Mouse (Mus musculus) hindbrain, postnatal 0 days (tissue): Measurements from ENCODE around the gene Dock4. TPM values are rescaled to one million over a fixed set of nuclear protein-coding genes. Genes with fewer than 3 reads are reported as not detected.
A peak's percentile ranks its signal among the peaks of the same experiment; 100 is the strongest.

ENCODE experiments used
- ATAC-seq: fragments of 200-750 bp; cut with Nextera tagmentation; 2 replicates; pipeline ENCODE4 v1.8.0; 2017; ENCODE audit warnings: mild to moderate bottlenecking, moderate TSS enrichment, moderate library complexity
- DNase-seq: peaks from one replicate; pipeline ENCODE4 v3.0.0-alpha.2; 2015; ENCODE audit warnings: low spot score
- H3K27ac ChIP-seq: fragments of 300-500 bp; sonication (generic); 2 replicates; pipeline ENCODE4 v1.5.1; 2014; ENCODE audit warnings: mild to moderate bottlenecking
- H3K27me3 ChIP-seq: fragments of 300-500 bp; sonication (generic); 2 replicates; pipeline ENCODE4 v1.6.1; 2014; ENCODE audit warnings: low read length, mixed read lengths; ENCODE audit not compliant: insufficient read depth
- H3K36me3 ChIP-seq: fragments of 300-500 bp; sonication (generic); 2 replicates; pipeline ENCODE4 v1.6.1; 2014; ENCODE audit warnings: low read length, mixed read lengths; ENCODE audit not compliant: insufficient read depth
- H3K4me1 ChIP-seq: fragments of 300-500 bp; sonication (generic); 2 replicates; pipeline ENCODE4 v1.6.1; 2014; ENCODE audit warnings: antibody characterized with exemption, low read length, mixed read lengths; ENCODE audit not compliant: insufficient read depth
- H3K4me2 ChIP-seq: fragments of 300-500 bp; sonication (generic); 2 replicates; pipeline ENCODE4 v1.6.1; 2014; ENCODE audit warnings: low read depth, mild to moderate bottlenecking, low read length, moderate library complexity, mixed read lengths
- H3K4me3 ChIP-seq: fragments of 300-500 bp; sonication (generic); 2 replicates; pipeline ENCODE4 v1.5.1; 2014; ENCODE audit warnings: low read length
- H3K9ac ChIP-seq: fragments of 300-500 bp; sonication (generic); replicated peaks from 2 replicates; pipeline ENCODE4 v1.6.1; 2014; ENCODE audit warnings: mild to moderate bottlenecking, low read length, moderate library complexity, mixed read lengths
- H3K9me3 ChIP-seq: fragments of 300-500 bp; sonication (generic); 2 replicates; pipeline ENCODE4 v1.6.1; 2016; ENCODE audit warnings: low read length, mixed read lengths
- CTCF ChIP-seq: IDR thresholded peaks from 2 replicates; pipeline ENCODE4 v1.5.1; 2016; ENCODE audit warnings: antibody characterized with exemption, control low read depth, low read depth
- WGBS: fragments of 180-500 bp; shearing (Covaris S2); extraction: QIAGEN DNeasy Blood & Tissue Kit; methylation state at CpG from one replicate; pipeline ENCODE4 v1.1.7; 2014; 5-methylcytosine and 5-hydroxymethylcytosine counted together
- polyA plus RNA-seq: library from polyadenylated mRNA; unstranded; fragments of >200 nt; fragmentation: Nextera tagmentation; extraction: Ambion mirVana; gene quantifications from 2 replicates; pipeline ENCODE4 v1.2.1, GENCODE M21; 2015
- total RNA-seq: library from RNA; depleted of rRNA; stranded (reverse); fragments of >200 nt; gene quantifications from 2 replicates; pipeline ENCODE4 v1.2.3, GENCODE M21; 2014

Dock4 gene
- total and polyA plus RNA-seq, 2 experiments from 2014 or later, result 16.7 to 30.7 TPM

- Histone ChIP-seq H3K4me3 (no peak overlapping the region), H3K36me3 (no peaks in the 10 kb centered on the region), H3K9me3 (no peaks in the 10 kb centered on the region), H3K4me2 (no peak overlapping the region), H3K27me3 (no peaks in the 10 kb centered on the region), H3K4me1 (peaks cover 21% of the 10 kb centered on the region), H3K27ac (no peak overlapping the region), H3K9ac (no peak overlapping the region)
- no peak for TF ChIP-seq CTCF
- DNase-seq (no peak), ATAC-seq (no peak)
- WGBS, result 64% methylated on average over 11 of the region's 11 CpGs
Observed at GRCm38 (mm10) chr12:40496387-40496786, 50.6 kb downstream of the Dock4 start.

DNA sequence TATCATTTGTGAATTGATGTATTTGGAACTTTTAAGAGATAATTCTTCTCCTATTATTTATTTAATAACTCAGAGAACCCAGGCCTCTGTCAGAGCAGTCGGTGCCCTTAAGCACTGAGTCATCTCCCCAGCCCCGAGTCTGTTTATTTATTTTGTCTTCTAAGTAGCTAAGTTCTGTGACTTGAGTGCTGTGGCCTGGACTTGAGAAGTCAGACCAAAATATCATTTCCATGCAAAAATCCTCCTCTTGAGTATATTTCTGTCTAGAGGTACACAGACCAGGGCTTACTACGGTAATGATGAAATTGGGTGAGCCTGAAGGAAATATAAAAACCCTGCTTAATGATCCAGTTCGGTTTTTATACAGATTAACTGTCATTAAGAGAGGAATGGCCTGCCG lies 52.1 kb downstream of the Dock4 start:
- Histone ChIP-seq H3K4me2 (no peak overlapping the region), H3K9ac (no peak overlapping the region), H3K9me3 (no peaks in the 10 kb centered on the region), H3K27ac (0 out of 2 replicates have a peak overlapping the region, but pooled peaks have one; percentile 37), H3K4me3 (no peak overlapping the region), H3K27me3 (no peaks in the 10 kb centered on the region), H3K36me3 (no peaks in the 10 kb centered on the region), H3K4me1 (peaks cover 19% of the 10 kb centered on the region)
- no peak for TF ChIP-seq CTCF
- no peak for ATAC-seq
- DNase-seq, result no peak
- WGBS, result 71% methylated on average over 5 of the region's 5 CpGs

- no peak overlapping the region for H3K4me3 ChIP-seq
- ATAC-seq (no peak), DNase-seq (no peak)
- WGBS, result 48% methylated on average over 7 of the region's 7 CpGs
- H3K27ac ChIP-seq, result peak overlapping the region; percentile 37; the same call in 1 of the 2 replicates
- H3K27me3 ChIP-seq, result no peaks in the 10 kb centered on the region
- no peak for TF ChIP-seq CTCF
- no peaks in the 10 kb centered on the region for H3K9me3 ChIP-seq
- H3K4me1 ChIP-seq, result peaks cover 19% of the 10 kb centered on the region
- no peak overlapping the region for H3K9ac ChIP-seq
- no peaks in the 10 kb centered on the region for H3K36me3 ChIP-seq
- H3K4me2 ChIP-seq, result no peak overlapping the region
Observed at GRCm38 (mm10) chr12:40498250-40498671, 52.5 kb downstream of the Dock4 start.

DNA sequence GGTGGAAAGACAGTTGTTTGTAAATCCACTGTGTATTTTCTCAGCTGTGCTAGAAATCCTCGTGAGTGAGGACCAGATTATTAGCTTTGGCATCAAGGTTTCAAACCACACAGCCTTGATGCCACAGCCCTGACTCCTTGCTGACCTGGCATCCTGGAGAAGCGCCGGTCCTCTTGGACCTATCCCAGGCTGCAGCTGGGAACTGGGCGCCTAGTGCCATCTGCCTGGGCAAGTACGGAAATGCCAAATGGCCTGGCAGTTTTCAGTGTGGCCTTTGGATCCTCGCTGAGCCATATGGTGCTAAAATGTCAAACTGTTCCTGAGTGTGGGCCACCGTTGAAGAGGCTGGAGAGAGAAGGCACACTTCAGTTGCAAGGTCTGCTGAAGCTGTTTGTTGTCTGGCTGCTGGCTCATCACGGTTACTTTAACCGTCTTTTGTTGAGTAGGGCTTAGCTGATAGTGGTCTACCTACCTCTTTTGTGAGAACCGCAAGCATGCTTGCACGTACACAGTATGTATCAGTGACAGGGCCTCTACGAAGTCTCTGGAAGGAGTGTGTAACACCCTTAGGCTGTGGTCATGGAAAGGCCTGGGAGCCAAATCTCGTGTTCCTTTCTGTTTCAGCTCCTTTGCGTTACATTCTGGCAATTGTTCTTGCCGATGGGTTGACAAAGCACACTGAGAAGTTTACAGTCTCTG lies 53.3 kb downstream of the Dock4 start:
- ATAC-seq (peak; percentile 89), DNase-seq (peak; percentile 80)
- Histone ChIP-seq H3K27me3 (no peaks in the 10 kb centered on the region), H3K36me3 (no peaks in the 10 kb centered on the region), H3K4me1 (peaks cover 21% of the 10 kb centered on the region), H3K4me2 (no peak overlapping the region), H3K27ac (peak overlapping the region; percentile 37; the same call in 1 of the 2 replicates), H3K4me3 (no peak overlapping the region), H3K9ac (no peak overlapping the region), H3K9me3 (no peaks in the 10 kb centered on the region)
- 47% methylated on average over 15 of the region's 15 CpGs for WGBS
- TF ChIP-seq CTCF, result peak; percentile 46

DNA sequence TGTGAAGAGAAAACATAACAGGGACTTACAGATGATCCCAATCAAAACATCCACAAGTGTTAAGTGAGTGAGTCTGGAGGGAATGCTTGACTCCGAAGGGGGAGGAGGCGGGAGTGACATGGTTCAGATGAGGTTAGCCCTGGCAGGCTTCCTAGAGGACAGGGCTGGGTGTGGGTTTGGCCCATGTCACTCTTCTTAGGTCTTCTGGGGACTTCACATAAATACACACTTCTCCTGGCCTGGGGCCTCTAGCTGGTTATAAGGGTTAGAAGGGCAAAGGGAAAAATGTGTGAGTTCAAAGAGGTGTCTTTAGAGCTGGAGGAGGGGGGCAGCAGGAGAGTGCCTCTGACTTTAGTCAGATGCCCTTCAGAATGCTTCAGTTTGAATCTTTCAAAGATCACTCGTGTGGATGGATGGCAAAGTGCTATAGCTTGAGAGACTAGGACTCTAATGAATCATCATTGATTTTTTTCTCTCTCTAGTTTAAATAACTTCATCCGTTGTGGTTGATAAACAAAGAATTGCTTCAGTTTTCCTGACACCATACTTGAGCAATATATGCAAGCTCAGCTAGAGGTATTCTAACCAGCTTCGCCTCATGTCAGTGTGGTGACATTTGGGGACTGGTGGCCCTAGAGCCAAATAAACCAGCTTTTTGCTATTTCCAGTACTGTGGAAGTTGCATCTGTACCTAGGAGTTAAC lies 54.0 kb downstream of the Dock4 start:
- Histone ChIP-seq H3K9me3 (no peaks in the 10 kb centered on the region), H3K27me3 (no peaks in the 10 kb centered on the region), H3K4me2 (no peak overlapping the region), H3K4me3 (no peak overlapping the region), H3K36me3 (no peaks in the 10 kb centered on the region), H3K4me1 (peaks cover 26% of the 10 kb centered on the region), H3K9ac (no peak overlapping the region), H3K27ac (peak overlapping the region; percentile 37; the same call in 1 of the 2 replicates)
- WGBS, result 71% methylated on average over 5 of the region's 5 CpGs
- ATAC-seq (peak; percentile 55; the same call in 1 of the 2 replicates), DNase-seq (no peak)
- no peak for TF ChIP-seq CTCF

GRCm38 (mm10) chr12:40501141-40501540 lies 55.4 kb downstream of the Dock4 start:
- H3K27ac ChIP-seq, result no peak overlapping the region
- no peak for TF ChIP-seq CTCF
- WGBS, result 79% methylated on average over 1 of the region's 1 CpGs
- H3K4me3 ChIP-seq, result no peak overlapping the region
- no peak for DNase-seq
- no peaks in the 10 kb centered on the region for H3K36me3 ChIP-seq
- H3K9ac ChIP-seq, result no peak overlapping the region
- no peaks in the 10 kb centered on the region for H3K27me3 ChIP-seq
- no peak for ATAC-seq
- H3K4me2 ChIP-seq, result no peak overlapping the region
- H3K9me3 ChIP-seq, result no peaks in the 10 kb centered on the region
- peaks cover 26% of the 10 kb centered on the region for H3K4me1 ChIP-seq

GRCm38 (mm10) chr12:40503520-40503919 lies 57.8 kb downstream of the Dock4 start:
- Histone ChIP-seq H3K9ac (no peak overlapping the region), H3K27ac (no peak overlapping the region), H3K4me2 (no peak overlapping the region), H3K36me3 (no peaks in the 10 kb centered on the region), H3K9me3 (no peaks in the 10 kb centered on the region), H3K27me3 (no peaks in the 10 kb centered on the region), H3K4me1 (peaks cover 19% of the 10 kb centered on the region), H3K4me3 (no peak overlapping the region)
- TF ChIP-seq CTCF, result no peak
- WGBS, result 27% methylated on average over 3 of the region's 3 CpGs
- ATAC-seq (no peak), DNase-seq (peak; percentile 39)
